Mouse (Mus musculus): ENCODE measurements around the gene Ddah2. TPM values are rescaled to one million over a fixed set of nuclear protein-coding genes. Genes with fewer than 3 reads are reported as not detected.
A peak's percentile ranks its signal among the peaks of the same experiment; 100 is the strongest.

Gene Ddah2
- total RNA-seq, 1 experiment from 2014 or later: 4.5 TPM

GRCm38 (mm10) chr17:35092403-35093198, 33.8 kb downstream of the Ddah2 start:
- ATAC-seq (ENCODE audit: extremely low read depth, insufficient number of reproducible peaks, low FRiP score, poor library complexity, severe bottlenecking): no peak

- no peak for ATAC-seq (ENCODE audit: extremely low read depth, insufficient number of reproducible peaks, low FRiP score, poor library complexity, severe bottlenecking)
Measured at GRCm38 (mm10) chr17:35094475-35095365, 35.9 kb downstream of the Ddah2 start.

- ATAC-seq (ENCODE audit: extremely low read depth, insufficient number of reproducible peaks, low FRiP score, poor library complexity, severe bottlenecking): no peak
Measured at GRCm38 (mm10) chr17:35096597-35096996, 37.8 kb downstream of the Ddah2 start.

- no peak for ATAC-seq (ENCODE audit: extremely low read depth, insufficient number of reproducible peaks, low FRiP score, poor library complexity, severe bottlenecking)
Measured at GRCm38 (mm10) chr17:35097164-35097655, 38.4 kb downstream of the Ddah2 start.

GRCm38 (mm10) chr17:35100196-35100765, 41.4 kb downstream of the Ddah2 start:
- ATAC-seq (ENCODE audit: extremely low read depth, insufficient number of reproducible peaks, low FRiP score, poor library complexity, severe bottlenecking): no peak

- ATAC-seq (ENCODE audit: extremely low read depth, insufficient number of reproducible peaks, low FRiP score, poor library complexity, severe bottlenecking): no peak
Measured at GRCm38 (mm10) chr17:35101161-35101560, 42.3 kb downstream of the Ddah2 start.

- no peak for ATAC-seq (ENCODE audit: extremely low read depth, insufficient number of reproducible peaks, low FRiP score, poor library complexity, severe bottlenecking)
Measured at GRCm38 (mm10) chr17:35102299-35102698, 43.5 kb downstream of the Ddah2 start.

GRCm38 (mm10) chr17:35103221-35103690, 44.4 kb downstream of the Ddah2 start:
- no peak for ATAC-seq (ENCODE audit: extremely low read depth, insufficient number of reproducible peaks, low FRiP score, poor library complexity, severe bottlenecking)

GRCm38 (mm10) chr17:35104079-35104478, 45.2 kb downstream of the Ddah2 start:
- no peak for ATAC-seq (ENCODE audit: extremely low read depth, insufficient number of reproducible peaks, low FRiP score, poor library complexity, severe bottlenecking)

- no peak for ATAC-seq (ENCODE audit: extremely low read depth, insufficient number of reproducible peaks, low FRiP score, poor library complexity, severe bottlenecking)
Measured at GRCm38 (mm10) chr17:35104754-35105153, 45.9 kb downstream of the Ddah2 start.

GRCm38 (mm10) chr17:35105740-35106389, 47.0 kb downstream of the Ddah2 start:
- peak; percentile 34; the same call in 1 of the 2 replicates for ATAC-seq (ENCODE audit: extremely low read depth, insufficient number of reproducible peaks, low FRiP score, poor library complexity, severe bottlenecking)

- ATAC-seq (ENCODE audit: extremely low read depth, insufficient number of reproducible peaks, low FRiP score, poor library complexity, severe bottlenecking): no peak
Measured at GRCm38 (mm10) chr17:35106522-35106921, 47.7 kb downstream of the Ddah2 start.

GRCm38 (mm10) chr17:35108097-35108496, 49.3 kb downstream of the Ddah2 start, which contains the start of gene Ly6g5c:
TSS of gene Ly6g5c (plus strand) at chr17:35108279.
- ATAC-seq (ENCODE audit: extremely low read depth, insufficient number of reproducible peaks, low FRiP score, poor library complexity, severe bottlenecking): no peak

Other genes with a start within 250 kb of the Ddah2 start
- gene Stk19, start 222.1 kb upstream of the Ddah2 start, total RNA-seq (2017): 23.5 and 39.9 TPM in 2 replicates
- gene Dxo, start 222.0 kb upstream of the Ddah2 start, total RNA-seq (2017): 36.1 and 45.8 TPM in 2 replicates
- 79.7 and 92.2 TPM in 2 replicates for gene Skiv2l, start 208.8 kb upstream of the Ddah2 start, total RNA-seq (2017)
- 22.6 and 36.0 TPM in 2 replicates for gene Nelfe, start 208.6 kb upstream of the Ddah2 start, total RNA-seq (2017)
- gene Cfb, start 196.5 kb upstream of the Ddah2 start, total RNA-seq (2017): 0.58 and 0.98 TPM in 2 replicates
- 2.8 and 3.8 TPM in 2 replicates for gene Zbtb12, start 179.6 kb upstream of the Ddah2 start, total RNA-seq (2017)
- not detected in 2 replicates for gene Gm20547, start 177.0 kb upstream of the Ddah2 start, total RNA-seq (2017)
- gene C2, start 160.8 kb upstream of the Ddah2 start, total RNA-seq (2017): not detected in 2 replicates
- gene Ehmt2, start 160.6 kb upstream of the Ddah2 start, total RNA-seq (2017): 87.4 and 99.7 TPM in 2 replicates
- 0.98 and 1.4 TPM in 2 replicates for gene Slc44a4, start 144.6 kb upstream of the Ddah2 start, total RNA-seq (2017)
- 66.7 and 66.9 TPM in 2 replicates for gene Neu1, start 127.8 kb upstream of the Ddah2 start, total RNA-seq (2017)
- gene Hspa1b, start 99.8 kb upstream of the Ddah2 start, total RNA-seq (2017): 5.9 and 8.0 TPM in 2 replicates
- not detected in 2 replicates for gene Gm20481, start 89.1 kb upstream of the Ddah2 start, total RNA-seq (2017)
- 5.6 and 6.4 TPM in 2 replicates for gene Hspa1a, start 86.9 kb upstream of the Ddah2 start, total RNA-seq (2017)
- gene Hspa1l, start 86.3 kb upstream of the Ddah2 start, total RNA-seq (2017): not detected in 2 replicates
- gene Lsm2, start 77.2 kb upstream of the Ddah2 start, total RNA-seq (2017): 10.1 and 11.4 TPM in 2 replicates
- gene Vars, start 58.0 kb upstream of the Ddah2 start, total RNA-seq (2017): 243 and 266 TPM in 2 replicates
- gene Vwa7, start 42.5 kb upstream of the Ddah2 start, total RNA-seq (2017): 0.61 and 1.2 TPM in 2 replicates
- 2.0 and 2.6 TPM in 2 replicates for gene Sapcd1, start 31.0 kb upstream of the Ddah2 start, total RNA-seq (2017)
- gene Msh5, start 12.3 kb upstream of the Ddah2 start, total RNA-seq (2017): 4.7 and 7.0 TPM in 2 replicates
- gene Clic1, start 9.1 kb upstream of the Ddah2 start, total RNA-seq (2017): 394 and 439 TPM in 2 replicates
- gene Ly6g6c, start 6.4 kb downstream of the Ddah2 start, total RNA-seq (2017): 0.49 TPM in 1 of 2 replicates, not detected in the other
- gene Mpig6b, start 7.1 kb downstream of the Ddah2 start, total RNA-seq (2017): 1.5 and 2.1 TPM in 2 replicates
- gene Ly6g6e, start 17.9 kb downstream of the Ddah2 start, total RNA-seq (2017): not detected in 2 replicates
- gene Ly6g6d, start 19.0 kb downstream of the Ddah2 start, total RNA-seq (2017): not detected in 2 replicates
- 0.49 TPM in 1 of 2 replicates, not detected in the other for gene Ly6g6f, start 26.6 kb downstream of the Ddah2 start, total RNA-seq (2017)
- 33.2 and 43.8 TPM in 2 replicates for gene Abhd16a, start 30.2 kb downstream of the Ddah2 start, total RNA-seq (2017)
- gene Ly6g5c, start 49.2 kb downstream of the Ddah2 start, total RNA-seq (2017): not detected in 2 replicates
- 0.58 and 1.5 TPM in 2 replicates for gene Ly6g5b, start 56.4 kb downstream of the Ddah2 start, total RNA-seq (2017)
- 73.7 and 74.5 TPM in 2 replicates for gene Gpank1, start 62.4 kb downstream of the Ddah2 start, total RNA-seq (2017)
- gene Csnk2b, start 63.0 kb downstream of the Ddah2 start, total RNA-seq (2017): 214 and 240 TPM in 2 replicates
- gene D17H6S53E, start 67.3 kb downstream of the Ddah2 start, total RNA-seq (2017): 36.5 and 48.5 TPM in 2 replicates
- gene Apom, start 73.0 kb downstream of the Ddah2 start, total RNA-seq (2017): 0.58 TPM in 1 of 2 replicates, not detected in the other
- 159 and 160 TPM in 2 replicates for gene Bag6, start 76.1 kb downstream of the Ddah2 start, total RNA-seq (2017)
- 73.3 and 76.1 TPM in 2 replicates for gene Prrc2a, start 105.9 kb downstream of the Ddah2 start, total RNA-seq (2017)
- 5.3 and 8.0 TPM in 2 replicates for gene Aif1, start 117.0 kb downstream of the Ddah2 start, total RNA-seq (2017)
- 534 and 685 TPM in 2 replicates for gene Lst1, start 129.4 kb downstream of the Ddah2 start, total RNA-seq (2017)
- gene Ltb, start 135.4 kb downstream of the Ddah2 start, total RNA-seq (2017): 212 and 285 TPM in 2 replicates
- 16.4 and 18.2 TPM in 2 replicates for gene Tnf, start 143.0 kb downstream of the Ddah2 start, total RNA-seq (2017)
- gene Lta, start 146.3 kb downstream of the Ddah2 start, total RNA-seq (2017): 6.6 and 9.9 TPM in 2 replicates
- 2.1 TPM in 1 of 2 replicates, not detected in the other for gene Gm16181, start 161.8 kb downstream of the Ddah2 start, total RNA-seq (2017)
- gene Atp6v1g2, start 174.6 kb downstream of the Ddah2 start, total RNA-seq (2017): 5.0 and 6.5 TPM in 2 replicates
- 10.8 and 11.3 TPM in 2 replicates for gene Nfkbil1, start 176.8 kb downstream of the Ddah2 start, total RNA-seq (2017)
- 156 and 158 TPM in 2 replicates for gene Ddx39b, start 182.7 kb downstream of the Ddah2 start, total RNA-seq (2017)
- gene H2-D1, start 203.7 kb downstream of the Ddah2 start, total RNA-seq (2017): 2,114 and 2,381 TPM in 2 replicates